Mouse (Mus musculus): ENCODE measurements around the gene Fam104a.

- TF ChIP-seq GATA1 (IDR thresholded peaks at IDR 0.05; ENCODE audit: borderline replicate concordance, low read length) (no peak), FLI1 (IDR thresholded peaks at IDR 0.05; ENCODE audit: low read length) (no peak)
These were observed 38.6 kb upstream of the Fam104a start for GRCm38 (mm10) chr11:113722405-113723090.
